Mouse (Mus musculus) CH12.LX (cell line): ENCODE data around the gene Magi2.

ENCODE experiments used
- CHD1 ChIP-seq: IDR thresholded peaks from 2 replicates; pipeline ENCODE4 v1.6.1; 2012; ENCODE audit warnings: low read depth, low read length, improper control_type of control experiment, inconsistent platforms
- CTCF ChIP-seq, 2 experiments: IDR thresholded peaks in 1 of 2; conservative IDR thresholded peaks in 1 of 2; 2 replicates each; pipeline ENCODE4 v1.5.1; 2011 to 2012; ENCODE audit warnings: low read depth in 2 of 2, low read length in 2 of 2, improper control_type of control experiment in 1 of 2, inconsistent platforms in 1 of 2, mild to moderate bottlenecking in 1 of 2, moderate library complexity in 1 of 2
- EP300 ChIP-seq: IDR thresholded peaks from 2 replicates; pipeline ENCODE4 v1.6.1; 2011; ENCODE audit warnings: low read length, improper control_type of control experiment
- JUN ChIP-seq: IDR thresholded peaks from 2 replicates; pipeline ENCODE4 v1.6.1; 2011; ENCODE audit warnings: low read depth, mild to moderate bottlenecking, low read length, improper control_type of control experiment, moderate library complexity; ENCODE audit not compliant: insufficient read depth
- MAX ChIP-seq: IDR thresholded peaks from 2 replicates; pipeline ENCODE4 v1.6.1; 2011; ENCODE audit warnings: low read length, improper control_type of control experiment
- MAZ ChIP-seq: IDR thresholded peaks from 2 replicates; pipeline ENCODE4 v1.6.1; 2012; ENCODE audit warnings: low read depth, mild to moderate bottlenecking, inconsistent platforms, low read length, improper control_type of control experiment, moderate library complexity
- POLR2A ChIP-seq: IDR thresholded peaks from 2 replicates; pipeline ENCODE4 v1.6.1; 2011; ENCODE audit warnings: low read depth, mild to moderate bottlenecking, improper control_type of control experiment, low read length
- RCOR1 ChIP-seq: conservative IDR thresholded peaks from 2 replicates; pipeline ENCODE4 v1.6.1; 2012; ENCODE audit warnings: low read depth, mild to moderate bottlenecking, inconsistent platforms, low read length, improper control_type of control experiment
- SIN3A ChIP-seq: IDR thresholded peaks from 2 replicates; pipeline ENCODE4 v1.6.1; 2012; ENCODE audit warnings: low read length, improper control_type of control experiment, inconsistent platforms
- TCF12 ChIP-seq: IDR thresholded peaks from 2 replicates; pipeline ENCODE4 v1.6.1; 2014; ENCODE audit warnings: low read depth, mild to moderate bottlenecking, inconsistent platforms, low read length, improper control_type of control experiment
- ZKSCAN1 ChIP-seq: IDR thresholded peaks from 2 replicates; pipeline ENCODE4 v1.6.1; 2012; ENCODE audit warnings: low read depth, inconsistent platforms, low read length, improper control_type of control experiment, borderline replicate concordance
- ZNF384 ChIP-seq: IDR thresholded peaks from 2 replicates; pipeline ENCODE4 v1.6.1; 2012; ENCODE audit warnings: low read depth, low read length, improper control_type of control experiment, inconsistent platforms

- TF ChIP-seq JUN (no peak), SIN3A (no peak), CTCF (conservative IDR thresholded peaks at IDR 0.05 in 1 of 2, IDR thresholded peaks at IDR 0.05 in 1 of 2; ENCODE audit: low read depth in 2 of 2, low read length in 2 of 2) (no peak), POLR2A (no peak), ZKSCAN1 (no peak), MAZ (no peak), RCOR1 (no peak), ZNF384 (no peak), TCF12 (no peak), EP300 (no peak), MAX (peak; percentile 36; the same call in 1 of the 2 replicates), CHD1 (no peak)
Observed at GRCm38 (mm10) chr5:20082368-20082767, 855.5 kb downstream of the Magi2 start.
